In the genomic region with DNA sequence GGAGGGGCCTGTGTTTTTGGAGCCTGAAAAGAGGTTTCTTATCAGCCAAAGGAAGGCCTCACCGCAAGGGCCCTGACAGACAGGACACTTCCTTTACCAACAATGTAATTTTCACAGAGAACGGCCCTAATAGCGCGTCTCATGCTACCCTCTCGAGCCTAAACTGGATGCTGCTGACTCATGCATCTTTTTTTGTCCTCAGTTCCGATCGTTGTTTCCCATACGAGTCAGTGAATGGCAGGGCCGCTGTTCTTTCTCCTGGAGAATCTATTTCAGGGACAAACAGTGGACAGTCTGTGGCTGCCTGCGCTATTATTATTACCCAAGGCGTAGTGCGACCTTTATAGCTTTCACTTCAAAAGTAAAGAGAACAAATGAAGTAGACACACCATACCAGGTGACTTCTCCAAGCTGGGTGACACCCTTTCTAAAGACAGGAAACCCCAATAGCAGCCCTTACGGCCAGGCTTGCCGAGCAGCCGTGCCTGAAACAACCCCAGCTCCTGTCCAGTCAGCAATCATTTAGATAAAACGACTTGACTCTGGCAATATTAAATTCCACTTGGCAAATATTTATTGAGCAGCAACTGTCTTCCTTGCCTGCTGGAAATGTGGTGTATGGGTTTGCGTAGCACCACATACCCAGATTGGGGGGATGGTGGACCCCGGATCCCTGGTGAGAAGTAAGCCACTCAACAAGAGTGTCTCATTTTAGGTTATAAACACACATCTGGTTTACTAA, we compare ENCODE assay signal across 13 mouse cellular contexts. TPM values are rescaled to one million over a fixed set of nuclear protein-coding genes. Genes with fewer than 3 reads are reported as not detected.
DNase-seq lines count a peak whose midpoint lies in the region; ATAC-seq and TF ChIP-seq lines count a peak whose summit lies in the region.
"Had no signal": no experiment of that assay in that cellular context is flagged by ENCODE, and none has a peak within 500 bp of the region (broad histone marks: within the 10 kb centered on the region; RNA-seq: fewer than 3 reads in every experiment).

No protein-coding gene starts in this region.

- H3K9me3 ChIP-seq in MEL (replicated peaks; ENCODE audit: insufficient read depth, low read length) = no peaks in the 10 kb centered on the region
- H3K9me3 ChIP-seq in heart, embryonic 14.5 days (ENCODE audit: control insufficient read depth, low read length) = no peaks in the 10 kb centered on the region
- no peaks in the 10 kb centered on the region for H3K9me3 ChIP-seq in liver, embryonic 12.5 days (replicated peaks)
- no peaks in the 10 kb centered on the region for H3K9me3 ChIP-seq in midbrain, embryonic 14.5 days (ENCODE audit: control insufficient read depth, low read length)
- H3K9me3 ChIP-seq: midbrain, embryonic 12.5 days had no signal

- peak; percentile 48 to 49; a peak in 3 of 4 replicates for TF ChIP-seq EP300 in MEL (IDR thresholded peaks at IDR 0.05; ENCODE audit: low read depth in 1 of 2, low read length in 2 of 2)

- 11% methylated on average over 18 of the region's 18 CpGs for WGBS in heart, embryonic 14.5 days
- WGBS in liver, embryonic 12.5 days (ENCODE audit: insufficient replicate concordance) = 26% methylated on average over 18 of the region's 18 CpGs
- WGBS in midbrain, embryonic 14.5 days = 88% methylated on average over 18 of the region's 18 CpGs

- ATAC-seq in heart, embryonic 14.5 days (ENCODE audit: insufficient number of reproducible peaks, insufficient read depth, low FRiP score, low read depth) = peak; percentile 51
- ATAC-seq in liver, embryonic 12.5 days = peak; percentile 69
- no peak for ATAC-seq in midbrain, embryonic 14.5 days (ENCODE audit: low FRiP score, low TSS enrichment)

- peak overlapping the region; percentile 47 to 51 for H3K4me3 ChIP-seq in MEL (ENCODE audit: control insufficient read depth in 1 of 2, insufficient read depth in 1 of 2, low read depth in 2 of 2, low read length in 2 of 2)
- peak overlapping the region in 1 of 2 experiments; percentile 19; a peak in 2 of 4 replicates for H3K4me3 ChIP-seq in heart, embryonic 14.5 days (ENCODE audit: control insufficient read depth in 1 of 2, insufficient read depth in 1 of 2, low read depth in 1 of 2, low read length in 2 of 2)
- H3K4me3 ChIP-seq in liver, embryonic 12.5 days = peak overlapping the region; percentile 16; the same call in 1 of the 2 replicates
- H3K4me3 ChIP-seq in midbrain, embryonic 14.5 days (replicated peaks; ENCODE audit: low read depth, low read length) = no peak overlapping the region
- H3K4me3 ChIP-seq: midbrain, embryonic 12.5 days had no signal

- peak; percentile 93 for DNase-seq in 416B (ENCODE audit: low read depth)
- peak; percentile 84 for DNase-seq in MEL (ENCODE audit: low read depth, low spot score)
- no peak for DNase-seq in left cerebral cortex, adult 18-20 months (ENCODE audit: low spot score in 2 of 2)
- no peak for DNase-seq in midbrain, embryonic 14.5 days
- no peak for DNase-seq in cerebellum, postnatal 36 days
- DNase-seq: cerebellum, adult 2 months; gastrocnemius, postnatal 36 days; kidney, adult 18-20 months; thymus, postnatal 14 days had no signal

- peak in 1 of 2 experiments; percentile 33; a peak in 1 of 4 replicates for TF ChIP-seq POLR2A in MEL (IDR thresholded peaks at IDR 0.05; ENCODE audit: control insufficient read depth in 1 of 2, insufficient read depth in 1 of 2, low read depth in 1 of 2, low read length in 2 of 2, poor library complexity in 1 of 2)

- no peak for TF ChIP-seq CTCF in MEL (IDR thresholded peaks at IDR 0.05 in 2 of 3, conservative IDR thresholded peaks at IDR 0.05 in 1 of 3; ENCODE audit: control insufficient read depth in 1 of 3, insufficient read depth in 1 of 3, low read depth in 2 of 3, low read length in 3 of 3, poor library complexity in 1 of 3, severe bottlenecking in 1 of 3)

- no peaks in the 10 kb centered on the region for H3K27me3 ChIP-seq in MEL (ENCODE audit: control insufficient read depth in 1 of 2, insufficient read depth in 2 of 2, low read length in 2 of 2)
- no peaks in the 10 kb centered on the region for H3K27me3 ChIP-seq in heart, embryonic 14.5 days (ENCODE audit: control insufficient read depth, insufficient read depth, low read length)
- H3K27me3 ChIP-seq in liver, embryonic 12.5 days (replicated peaks) = peaks cover 5% of the 10 kb centered on the region
- no peaks in the 10 kb centered on the region for H3K27me3 ChIP-seq in midbrain, embryonic 14.5 days (ENCODE audit: control insufficient read depth, insufficient read depth, low read length)
- H3K27me3 ChIP-seq: midbrain, embryonic 12.5 days had no signal

- peak overlapping the region; percentile 53 for H3K9ac ChIP-seq in MEL (ENCODE audit: control insufficient read depth, low read depth, low read length, poor library complexity, severe bottlenecking)
- peak overlapping the region; percentile 54 for H3K9ac ChIP-seq in heart, embryonic 14.5 days (ENCODE audit: low read length)
- peak overlapping the region; percentile 27; the same call in 1 of the 2 replicates for H3K9ac ChIP-seq in liver, embryonic 12.5 days
- no peak overlapping the region for H3K9ac ChIP-seq in midbrain, embryonic 14.5 days (replicated peaks; ENCODE audit: low read length)
- H3K9ac ChIP-seq: midbrain, embryonic 12.5 days had no signal

- peaks cover 12 to 32% of the 10 kb centered on the region in 2 experiments for H3K4me1 ChIP-seq in MEL (ENCODE audit: control insufficient read depth in 1 of 2, insufficient read depth in 2 of 2, low read length in 2 of 2)
- H3K4me1 ChIP-seq in heart, embryonic 14.5 days (ENCODE audit: control insufficient read depth in 2 of 2, insufficient read depth in 2 of 2, low read length in 2 of 2) = peaks cover 16 to 21% of the 10 kb centered on the region in 2 experiments
- peaks cover 35% of the 10 kb centered on the region for H3K4me1 ChIP-seq in liver, embryonic 12.5 days
- no peaks in the 10 kb centered on the region for H3K4me1 ChIP-seq in midbrain, embryonic 14.5 days (ENCODE audit: control insufficient read depth, insufficient read depth, low read length)
- H3K4me1 ChIP-seq: midbrain, embryonic 12.5 days had no signal

- no peaks in the 10 kb centered on the region for H3K79me2 ChIP-seq in MEL (ENCODE audit: control insufficient read depth, insufficient read depth, low read length, poor library complexity)

- peak overlapping the region; percentile 80 for H3K27ac ChIP-seq in MEL (ENCODE audit: control insufficient read depth, low read depth, low read length)
- H3K27ac ChIP-seq in heart, embryonic 14.5 days (replicated peaks in 1 of 2; ENCODE audit: control insufficient read depth in 1 of 2, insufficient read depth in 1 of 2, low read depth in 2 of 2, low read length in 2 of 2) = peak overlapping the region; percentile 90 to 94
- H3K27ac ChIP-seq in liver, embryonic 12.5 days = peak overlapping the region; percentile 56
- no peak overlapping the region for H3K27ac ChIP-seq in midbrain, embryonic 14.5 days (replicated peaks; ENCODE audit: low read depth, low read length)
- H3K27ac ChIP-seq: midbrain, embryonic 12.5 days had no signal

- no peak for TF ChIP-seq RAD21 in MEL (IDR thresholded peaks at IDR 0.05; ENCODE audit: low read depth, low read length)

- H3K4me2 ChIP-seq in heart, embryonic 14.5 days (ENCODE audit: low read length) = peak overlapping the region; percentile 47
- H3K4me2 ChIP-seq in liver, embryonic 12.5 days = peak overlapping the region; percentile 57
- H3K4me2 ChIP-seq in midbrain, embryonic 14.5 days (ENCODE audit: low read length) = no peak overlapping the region
- H3K4me2 ChIP-seq: midbrain, embryonic 12.5 days had no signal

- peaks cover 0 to 24% of the 10 kb centered on the region in 2 experiments; a peak in 2 of 4 replicates for H3K36me3 ChIP-seq in MEL (ENCODE audit: control insufficient read depth in 1 of 2, insufficient read depth in 2 of 2, low read length in 2 of 2)
- no peaks in the 10 kb centered on the region for H3K36me3 ChIP-seq in heart, embryonic 14.5 days (ENCODE audit: control insufficient read depth, insufficient read depth, low read length)
- no peaks in the 10 kb centered on the region for H3K36me3 ChIP-seq in liver, embryonic 12.5 days
- H3K36me3 ChIP-seq in midbrain, embryonic 14.5 days (ENCODE audit: control insufficient read depth, insufficient read depth, low read length) = no peaks in the 10 kb centered on the region
- H3K36me3 ChIP-seq: midbrain, embryonic 12.5 days had no signal

TF ChIP-seq in MEL, 35 proteins besides CTCF, POLR2A, EP300 and RAD21 (continues in another document):
- TF ChIP-seq ZNF384 (IDR thresholded peaks at IDR 0.05; ENCODE audit: low read depth, low read length) (0 out of 2 replicates have a peak, but pooled peaks have one; percentile 26), MAZ (IDR thresholded peaks at IDR 0.05; ENCODE audit: low read depth, low read length) (no peak), E2F4 (IDR thresholded peaks at IDR 0.05; ENCODE audit: borderline replicate concordance, low read depth, low read length) (no peak), GABPA (IDR thresholded peaks at IDR 0.05; ENCODE audit: low read depth, low read length) (no peak), TBP (IDR thresholded peaks at IDR 0.05; ENCODE audit: low read depth, low read length) (peak; percentile 37; the same call in 1 of the 2 replicates), POLR2AphosphoS5 (IDR thresholded peaks at IDR 0.05; ENCODE audit: borderline replicate concordance, low read depth, low read length) (no peak), UBTF (IDR thresholded peaks at IDR 0.05; ENCODE audit: borderline replicate concordance, insufficient read depth, low read depth, low read length) (no peak), TCF12 (IDR thresholded peaks at IDR 0.05; ENCODE audit: low read depth, low read length) (0 out of 2 replicates have a peak, but pooled peaks have one; percentile 9)

RNA-seq across cellular contexts. Expression of a gene that starts 18.8 kb away (rescaled TPM):
- 18.4 and 19.4 TPM in 2 replicates for total RNA-seq in MEL (2012; rRNA removed)
- polyA plus RNA-seq in MEL (2012; ENCODE audit: insufficient read depth in 1 of 2, insufficient read length in 2 of 2, low read depth in 1 of 2, low replicate concordance in 2 of 2, missing spikeins in 1 of 2) = 10 to 100 TPM in 1 of 2 experiments, not detected in 1; 39.0 TPM
- polyA plus RNA-seq in heart, embryonic 14.5 days (2014; fragmentation: Nextera tagmentation; extraction: Ambion mirVana) = 80.4 and 84.1 TPM in 2 replicates
- 8.8 and 10.0 TPM in 2 replicates for polyA plus RNA-seq in liver, embryonic 12.5 days (2016; fragmentation: Nextera tagmentation; extraction: Ambion mirVana)
- 10 to 100 TPM; 63.3 to 65.4 TPM for total RNA-seq in left cerebral cortex, adult 18-20 months (2021)
- polyA plus RNA-seq in midbrain, embryonic 14.5 days (2014; fragmentation: Nextera tagmentation; extraction: Ambion mirVana) = 19.1 and 21.7 TPM in 2 replicates
- total RNA-seq: neutrophil, adult 5-6 weeks had no signal

RNA-seq across cellular contexts. Expression of a gene that starts 36.6 kb away (rescaled TPM):
- total RNA-seq in MEL (2012; rRNA removed) = 44.0 and 49.0 TPM in 2 replicates
- 10 to 100 TPM in 1 of 2 experiments, not detected in 1; 33.9 TPM for polyA plus RNA-seq in MEL (2012; ENCODE audit: insufficient read depth in 1 of 2, insufficient read length in 2 of 2, low read depth in 1 of 2, low replicate concordance in 2 of 2, missing spikeins in 1 of 2)
- 75.8 and 86.9 TPM in 2 replicates for polyA plus RNA-seq in heart, embryonic 14.5 days (2014; fragmentation: Nextera tagmentation; extraction: Ambion mirVana)
- 69.7 and 73.6 TPM in 2 replicates for polyA plus RNA-seq in liver, embryonic 12.5 days (2016; fragmentation: Nextera tagmentation; extraction: Ambion mirVana)
- total RNA-seq in left cerebral cortex, adult 18-20 months (2021) = 100 to 1,000 TPM in 1 of 2 experiments, 10 to 100 TPM in 1; 86.5 to 101 TPM
- 151 and 157 TPM in 2 replicates for polyA plus RNA-seq in midbrain, embryonic 14.5 days (2014; fragmentation: Nextera tagmentation; extraction: Ambion mirVana)

Comparison
In these comparisons a context has a peak if more than half of its experiments do, and no peak if none do; other contexts are left out.
1. DNase-seq: peak in 416B (single experiment) and MEL (single experiment); none in left cerebral cortex, adult 18-20 months (0 of 2), midbrain, embryonic 14.5 days (single experiment) and cerebellum, postnatal 36 days (0 of 2).